Mouse (Mus musculus): ENCODE measurements around the gene A430005L14Rik.

A430005L14Rik gene

DNA sequence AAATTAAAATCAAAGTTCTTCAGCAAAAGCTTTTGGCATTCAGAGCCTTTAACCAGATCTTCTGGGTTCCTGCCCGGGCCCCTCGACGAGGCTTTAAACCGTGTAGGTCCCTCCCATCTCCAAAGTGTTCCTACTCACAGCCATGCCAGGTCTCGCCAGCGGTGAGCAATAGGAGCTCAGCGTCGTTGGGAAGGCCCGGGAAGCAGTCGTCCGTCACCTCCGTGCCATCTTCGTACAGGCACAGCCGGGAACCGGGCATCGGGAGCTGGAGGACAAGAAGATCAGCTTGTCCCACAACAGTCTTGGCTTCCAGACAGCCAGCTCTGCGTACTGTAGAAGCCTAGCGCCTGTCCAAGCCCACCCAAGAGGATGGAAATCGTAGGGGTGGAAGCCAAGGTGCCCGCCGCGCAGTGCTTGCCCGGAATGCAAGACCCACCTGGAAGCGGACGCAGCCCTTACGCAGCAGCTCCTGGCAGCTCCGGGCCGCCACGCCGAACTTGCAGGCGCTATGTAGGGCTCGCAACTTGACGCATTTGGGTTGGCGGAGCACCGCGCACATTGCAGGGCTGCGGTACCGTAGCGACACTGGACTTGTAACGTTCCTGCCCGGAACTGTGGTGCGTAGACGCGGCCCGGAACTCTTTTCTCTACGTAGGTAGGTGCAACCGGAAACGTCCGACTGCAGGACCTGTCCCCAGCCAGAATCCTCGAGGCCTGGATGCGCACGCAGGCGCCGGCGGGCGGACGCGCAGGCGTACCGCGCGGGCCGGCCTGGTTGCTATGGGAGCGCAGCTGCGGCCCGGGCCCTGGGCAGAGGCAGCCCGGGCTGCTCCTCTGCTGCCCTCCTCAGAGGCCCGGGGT, 17.6 kb downstream of the A430005L14Rik start, which contains the start of the genes Dffb and Cep104:
TSS of gene Dffb (minus strand) at position 696 of the 861 bp plus-strand sequence.
TSS of gene Cep104 (plus strand) at position 764 of the 861 bp plus-strand sequence.
- DNase-seq, result peak; percentile 90 to 92

DNA sequence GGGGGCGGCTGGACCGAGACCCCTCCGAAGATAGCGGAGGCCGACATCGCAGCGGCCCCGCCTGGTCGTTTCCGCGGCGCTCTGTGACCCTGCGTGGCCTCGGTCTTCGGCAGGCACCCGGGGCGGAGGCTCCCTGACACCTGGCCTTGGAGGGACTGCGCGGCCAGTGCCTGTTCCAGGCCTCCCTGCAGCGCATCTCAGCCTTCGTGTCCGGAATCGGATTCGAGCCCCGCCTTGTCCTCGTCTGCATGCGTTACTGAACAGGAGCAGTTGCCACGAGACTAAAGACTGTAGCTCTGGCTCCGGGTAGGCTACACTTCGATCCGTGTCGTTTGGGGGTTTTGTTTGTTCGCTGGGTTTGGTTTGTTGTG, 18.2 kb downstream of the A430005L14Rik start:
- no peak for DNase-seq

DNA sequence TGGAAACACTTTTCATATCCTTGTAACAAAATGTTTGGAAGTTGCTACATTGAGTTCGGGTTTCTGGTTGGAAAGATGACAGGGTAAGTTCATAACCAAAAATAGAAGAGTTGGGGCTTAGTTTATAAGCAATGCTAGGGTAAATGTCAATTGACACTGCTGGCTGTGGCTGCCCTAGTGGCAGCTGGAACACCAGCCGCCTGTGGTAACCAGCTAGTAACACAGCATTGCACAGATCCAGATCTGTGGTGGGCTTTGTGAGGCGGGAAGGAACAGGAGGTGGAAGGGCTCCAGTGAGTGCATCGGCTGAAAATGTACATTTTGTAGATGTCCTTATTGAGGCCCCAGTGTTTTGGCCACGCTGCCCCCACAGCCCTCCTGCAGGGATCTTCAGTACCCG, 18.7 kb downstream of the A430005L14Rik start:
- DNase-seq, result no peak

DNA sequence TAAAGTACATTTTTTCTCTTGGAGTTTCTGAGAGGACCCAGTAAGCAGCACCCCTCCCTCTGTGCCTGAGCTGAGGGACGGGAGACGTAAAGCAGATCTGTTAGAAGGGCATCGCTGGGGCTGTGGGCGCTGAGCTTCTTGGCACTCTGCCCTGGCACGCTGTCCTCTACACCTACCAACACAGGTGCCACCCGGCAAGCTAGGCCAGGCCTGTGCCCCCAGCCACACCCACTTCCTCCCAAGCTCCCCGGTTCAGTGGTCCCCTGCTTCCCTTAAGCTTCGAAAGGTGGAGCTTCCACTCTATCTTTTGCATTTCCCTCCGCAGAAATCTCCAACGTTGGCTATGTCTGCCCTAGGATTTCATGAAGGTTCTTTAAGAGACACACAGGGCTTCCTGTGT, 22.2 kb downstream of the A430005L14Rik start:
- peak; percentile 38 to 46 for DNase-seq

DNA sequence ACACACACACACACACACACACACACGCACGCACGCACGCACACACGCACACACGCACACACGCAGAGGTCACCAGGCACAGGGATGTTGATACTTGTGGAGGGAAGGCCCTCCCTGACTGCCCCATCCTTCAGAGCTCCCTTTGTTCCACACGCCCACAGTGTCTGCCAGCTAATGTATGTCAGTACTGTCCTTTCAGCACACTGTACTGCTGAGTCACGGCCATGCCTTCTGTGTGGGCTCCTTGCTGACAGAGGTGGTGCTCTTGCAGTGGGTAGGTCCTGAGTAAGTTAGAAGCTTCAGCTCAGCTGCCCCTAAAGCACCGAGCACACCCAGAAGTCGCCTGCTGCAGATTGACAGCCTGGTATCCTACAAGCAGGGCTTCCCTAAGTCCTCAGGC, 23.4 kb downstream of the A430005L14Rik start:
- no peak for DNase-seq

DNA sequence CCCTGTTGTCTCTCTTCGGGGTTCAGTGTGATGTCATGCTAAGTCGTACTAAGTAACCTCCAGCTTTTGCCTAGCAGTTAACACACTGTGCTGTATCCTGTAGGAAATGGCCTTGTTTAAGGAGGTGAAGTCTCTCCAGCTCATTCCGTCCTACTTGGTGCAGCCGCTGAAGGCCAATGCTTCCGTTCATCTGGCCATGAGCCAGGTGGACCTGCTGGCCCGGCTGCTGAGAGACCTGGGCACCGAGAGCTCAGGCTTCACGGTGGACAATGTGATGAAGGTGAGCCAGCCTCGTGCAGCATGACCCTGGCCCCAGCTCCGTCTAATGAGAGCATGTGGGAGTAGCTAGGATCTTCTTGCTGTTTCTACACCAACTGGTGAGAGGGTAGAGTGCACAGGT, 35.7 kb downstream of the A430005L14Rik start:
- no peak for DNase-seq

DNA sequence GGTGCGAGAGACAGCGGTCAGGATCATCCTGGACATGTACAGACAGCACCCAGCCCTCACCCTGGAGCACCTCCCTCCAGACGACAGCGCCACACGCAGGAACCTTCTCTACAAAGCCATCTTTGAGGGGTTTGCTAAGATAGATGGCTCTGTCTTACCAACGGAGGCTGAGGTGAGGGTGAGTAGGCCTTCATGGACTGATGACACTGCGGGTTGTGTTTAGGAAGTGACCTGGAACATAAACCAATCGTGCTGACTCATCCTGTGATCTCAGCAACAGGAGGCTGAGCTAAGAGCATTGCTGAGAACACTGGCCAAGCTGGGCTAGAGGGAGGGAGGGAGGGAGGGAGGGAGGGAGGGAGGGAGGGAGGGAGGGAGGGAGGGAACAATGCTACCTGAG, 36.5 kb downstream of the A430005L14Rik start:
- DNase-seq, result no peak

DNA sequence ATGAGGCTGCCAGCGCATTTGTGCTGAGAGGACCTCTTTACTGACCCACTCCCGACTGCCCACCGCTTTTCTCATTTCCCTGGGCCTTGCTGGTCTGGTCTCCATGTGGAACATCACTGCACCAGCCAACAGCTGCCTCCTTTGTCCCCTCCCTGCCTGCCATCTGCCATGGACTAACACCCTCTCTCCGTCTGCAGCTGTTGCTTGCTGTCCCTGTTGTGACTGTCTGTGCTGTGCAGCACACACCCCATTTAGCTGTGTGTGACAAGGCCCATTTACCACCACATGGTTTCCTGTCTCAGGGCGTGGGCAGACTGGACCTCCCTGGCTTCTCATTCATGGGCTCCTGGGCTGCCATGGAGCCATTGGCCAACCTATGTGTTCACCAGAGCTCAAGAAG, 48.5 kb downstream of the A430005L14Rik start:
- DNase-seq, result no peak

DNA sequence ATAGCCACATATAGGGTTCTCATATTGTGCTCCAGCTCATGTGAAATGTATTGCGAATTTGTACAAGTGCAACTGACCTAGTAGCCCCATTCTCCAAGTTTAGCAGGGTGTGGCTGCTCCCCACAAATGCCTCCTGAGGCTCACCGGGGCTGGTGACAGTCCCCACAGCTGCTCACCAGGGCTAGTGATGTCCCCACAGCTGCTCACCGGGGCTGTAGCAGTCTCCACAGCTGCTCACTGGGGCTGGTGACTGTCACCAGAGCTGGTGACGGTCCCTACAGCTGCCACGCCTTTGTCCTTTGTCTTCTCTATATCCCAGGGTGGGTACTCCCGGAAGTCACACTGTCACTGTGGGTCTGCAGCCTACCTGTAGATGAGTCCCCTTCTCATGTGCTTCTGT, 49.2 kb downstream of the A430005L14Rik start:
- DNase-seq, result no peak

DNA sequence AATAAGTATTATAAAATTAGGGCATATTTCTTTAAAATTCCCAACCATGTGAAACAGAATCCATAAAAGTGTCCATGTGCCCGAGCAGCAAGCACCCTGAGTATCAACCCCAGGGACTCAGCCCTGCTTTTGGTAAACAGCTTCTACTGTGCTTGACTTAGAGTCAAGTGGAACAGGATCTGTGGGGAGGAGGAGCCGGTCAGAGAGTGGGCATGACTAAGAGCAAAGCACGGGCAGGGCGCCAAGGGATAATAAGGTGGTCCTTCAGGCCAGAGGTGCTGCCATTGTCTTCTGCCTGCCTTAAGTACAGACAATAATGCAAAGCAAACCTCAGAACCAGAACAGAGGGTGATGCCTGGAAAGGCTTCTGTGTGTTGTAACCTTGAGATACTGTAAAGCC, 50.7 kb downstream of the A430005L14Rik start:
- DNase-seq, result no peak

DNA sequence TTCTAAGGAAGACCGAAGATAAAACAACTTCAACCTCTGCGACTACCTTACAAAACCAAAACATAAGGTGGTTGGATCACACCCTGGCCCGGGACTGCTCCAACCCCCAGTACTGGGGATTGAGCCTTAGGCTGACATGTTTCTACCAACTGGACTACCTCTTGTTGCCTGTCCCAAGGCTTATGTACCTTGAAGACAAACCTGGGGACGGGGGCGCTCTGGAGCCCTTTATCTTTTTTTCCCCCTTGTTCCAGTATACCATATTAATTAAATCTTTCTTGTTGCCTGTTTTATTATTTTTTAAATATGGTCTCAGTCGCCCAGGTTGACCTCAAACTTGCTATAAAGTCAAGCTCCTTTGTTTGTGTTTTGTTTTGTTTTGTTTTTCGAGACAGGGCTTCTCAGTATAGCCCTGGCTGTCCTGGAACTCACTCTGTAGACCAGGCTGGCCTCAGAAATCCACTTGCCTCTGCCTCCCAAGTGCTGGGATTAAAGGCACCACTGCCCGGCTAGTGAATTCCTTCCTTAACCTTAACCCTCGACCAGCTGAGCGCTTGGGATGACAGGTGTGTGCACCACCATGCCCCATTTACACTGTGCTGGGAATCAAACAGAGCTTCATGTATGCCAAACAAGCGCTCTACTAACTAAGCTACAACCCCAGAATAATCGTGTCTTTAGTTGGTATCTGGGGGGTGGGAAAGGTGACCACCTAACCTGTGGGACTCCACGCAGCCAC, 54.0 kb downstream of the A430005L14Rik start:
- no peak for DNase-seq
